Mouse (Mus musculus) adrenal gland, postnatal 4 days (tissue): Measurements from ENCODE around the gene Usp42. TPM values are rescaled to one million over a fixed set of nuclear protein-coding genes. Genes with fewer than 3 reads are reported as not detected.

Source experiments
- total RNA-seq, 2 experiments: library from RNA; stranded (reverse); gene quantifications; 2 replicates each; pipeline ENCODE4 v1.2.3; 2021

Gene Usp42
- total RNA-seq, 2 experiments from 2014 or later, result 21.2 to 22.3 TPM

Other genes starting within 250 kb of the Usp42 start
- gene Rac1, start 204.2 kb downstream of the Usp42 start, total RNA-seq, result 100 to 1,000 TPM; 390 TPM
- gene Cyth3, start 109.8 kb downstream of the Usp42 start, total RNA-seq, result 100 to 1,000 TPM; 195 to 200 TPM
- 10 to 100 TPM; 39.8 to 42.7 TPM for gene Eif2ak1, start 85.5 kb upstream of the Usp42 start, total RNA-seq
- under 1 TPM; 0.20 to 0.28 TPM for gene Ankrd61, start 165.4 kb upstream of the Usp42 start, total RNA-seq
- gene Aimp2, start 177.6 kb upstream of the Usp42 start, total RNA-seq, result 10 to 100 TPM; 36.1 to 39.7 TPM
- 10 to 100 TPM; 21.3 to 21.8 TPM for gene Pms2, start 177.7 kb upstream of the Usp42 start, total RNA-seq
- gene Gm42421, start 195.9 kb upstream of the Usp42 start, total RNA-seq, result under 1 TPM; 0.79 to 0.98 TPM
- 1 to 10 TPM; 1.6 to 3.4 TPM for gene Rsph10b, start 200.8 kb upstream of the Usp42 start, total RNA-seq